Mouse (Mus musculus) skeletal muscle tissue, adult 2 months (tissue): ENCODE results near the gene Abl2.
"Not testable (repeated sequence)": the region's sequence is repeated elsewhere in the genome, so short reads cannot be mapped to it uniquely, and the experiment has no call there.

Source experiments
- DNase-seq: peaks from one replicate; pipeline ENCODE4 v3.0.0-alpha.2; 2012; ENCODE audit warnings: low read depth, low spot score

The Abl2 gene

GRCm38 (mm10) chr1:156633095-156633494 lies 74.5 kb downstream of the Abl2 start:
- peak; percentile 36 for DNase-seq

DNA sequence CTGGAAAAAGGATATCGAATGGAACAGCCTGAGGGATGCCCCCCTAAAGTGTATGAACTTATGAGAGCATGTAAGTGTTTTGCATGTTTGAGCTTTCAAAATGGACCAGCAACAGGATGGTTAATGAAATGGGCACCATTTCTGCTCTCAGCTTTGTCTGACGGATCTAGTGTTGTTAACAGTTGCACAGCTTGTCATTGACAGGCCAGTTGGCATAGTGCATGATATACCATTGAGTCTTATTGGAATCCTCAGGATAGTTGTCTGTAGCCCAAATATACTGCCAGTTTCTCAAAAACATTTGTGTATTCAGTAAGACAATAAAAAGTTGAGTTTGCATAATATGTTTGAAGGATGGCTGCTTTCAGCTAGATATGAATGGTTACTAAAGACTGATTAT lies 76.6 kb downstream of the Abl2 start:
- DNase-seq = no peak

DNA sequence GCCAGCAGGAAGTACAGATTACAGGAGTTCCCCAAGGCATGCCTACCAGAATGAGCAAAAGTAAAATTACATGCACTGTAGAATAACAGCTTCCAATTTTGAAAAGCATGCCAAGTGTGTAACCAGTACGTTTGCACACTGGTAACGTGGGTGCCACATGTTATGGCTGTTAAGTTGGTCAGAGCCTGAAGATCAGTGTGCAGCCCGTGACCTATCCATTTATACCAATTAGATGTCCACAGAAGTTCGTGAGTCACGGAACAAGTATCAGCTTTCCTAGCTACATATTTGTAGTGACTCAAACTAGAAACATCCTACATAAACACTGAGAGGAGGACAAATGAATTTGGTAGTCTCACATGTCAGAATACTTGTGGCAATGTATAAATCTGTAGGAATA lies 80.9 kb downstream of the Abl2 start:
- DNase-seq = no peak

DNA sequence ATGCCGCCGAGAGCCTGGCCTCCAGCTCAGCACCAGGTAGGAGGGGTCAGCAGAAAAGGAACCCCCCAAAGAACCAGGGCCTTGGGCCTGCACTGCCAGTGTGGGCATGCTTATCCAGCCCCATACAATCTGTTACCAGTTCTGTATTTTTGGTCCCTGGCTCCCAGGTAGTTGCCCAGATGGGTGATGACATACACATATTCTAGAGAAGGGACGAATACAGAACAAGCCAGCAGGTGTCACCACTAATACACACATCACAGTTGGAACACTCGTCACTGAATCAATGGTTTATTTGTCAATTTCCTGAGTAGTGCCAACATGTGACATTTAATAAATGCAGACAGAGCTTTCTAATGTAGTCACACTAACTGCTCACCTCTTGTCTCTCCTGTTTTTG lies 82.0 kb downstream of the Abl2 start:
- DNase-seq = no peak

DNA sequence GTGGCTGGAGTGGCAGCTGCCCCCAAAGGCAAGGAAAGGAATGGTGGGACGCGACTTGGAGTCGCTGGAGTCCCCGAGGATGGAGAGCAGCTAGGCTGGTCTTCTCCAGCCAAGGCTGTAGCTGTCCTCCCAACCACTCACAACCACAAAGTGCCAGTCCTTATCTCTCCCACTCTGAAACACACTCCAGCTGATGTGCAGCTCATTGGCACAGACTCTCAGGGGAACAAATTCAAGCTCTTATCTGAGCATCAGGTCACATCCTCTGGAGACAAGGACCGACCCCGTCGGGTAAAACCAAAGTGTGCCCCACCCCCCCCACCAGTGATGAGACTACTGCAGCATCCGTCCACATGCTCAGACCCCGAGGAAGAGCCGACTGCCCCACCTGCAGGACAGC lies 83.2 kb downstream of the Abl2 start:
- no peak for DNase-seq

DNA sequence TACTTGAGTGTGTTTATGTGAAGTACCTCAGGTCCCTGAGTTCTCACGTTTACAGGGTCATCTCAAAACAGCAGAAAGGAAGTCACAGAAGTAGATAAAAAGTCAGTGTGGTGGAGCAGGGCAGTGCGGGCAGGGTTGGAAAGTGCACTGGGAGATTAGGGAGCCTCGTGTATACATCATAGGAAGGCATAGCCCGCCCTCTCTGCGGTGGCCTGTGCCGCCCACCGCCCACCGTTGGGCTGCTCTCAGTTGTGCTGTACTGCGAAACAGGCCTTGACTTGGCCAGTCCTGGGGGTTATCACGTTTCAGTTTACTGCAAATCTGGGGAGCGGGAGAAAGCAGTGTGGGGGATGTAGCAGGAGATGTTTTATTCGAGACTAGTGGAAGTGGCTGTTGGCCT lies 84.2 kb downstream of the Abl2 start:
- DNase-seq = no peak

DNA sequence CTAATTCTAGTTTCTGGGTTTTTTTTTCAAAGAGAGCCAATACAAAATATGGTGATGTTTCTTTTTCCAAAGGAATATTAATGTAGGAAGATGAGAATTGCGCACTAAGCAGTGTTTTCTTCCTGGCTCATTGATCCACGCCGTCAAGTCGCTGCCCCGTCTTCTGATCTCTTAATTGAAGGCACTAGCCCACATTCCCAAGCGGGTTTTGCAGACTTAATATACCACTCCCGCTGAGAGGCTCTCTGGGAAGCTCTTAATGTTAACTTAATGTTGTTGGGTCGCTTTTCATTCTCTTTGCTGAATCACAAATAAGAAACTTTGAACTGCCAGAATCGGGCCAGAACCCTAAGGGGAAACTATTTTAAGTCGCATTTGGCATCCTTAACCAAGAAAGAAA lies 85.5 kb downstream of the Abl2 start:
- DNase-seq = no peak

DNA sequence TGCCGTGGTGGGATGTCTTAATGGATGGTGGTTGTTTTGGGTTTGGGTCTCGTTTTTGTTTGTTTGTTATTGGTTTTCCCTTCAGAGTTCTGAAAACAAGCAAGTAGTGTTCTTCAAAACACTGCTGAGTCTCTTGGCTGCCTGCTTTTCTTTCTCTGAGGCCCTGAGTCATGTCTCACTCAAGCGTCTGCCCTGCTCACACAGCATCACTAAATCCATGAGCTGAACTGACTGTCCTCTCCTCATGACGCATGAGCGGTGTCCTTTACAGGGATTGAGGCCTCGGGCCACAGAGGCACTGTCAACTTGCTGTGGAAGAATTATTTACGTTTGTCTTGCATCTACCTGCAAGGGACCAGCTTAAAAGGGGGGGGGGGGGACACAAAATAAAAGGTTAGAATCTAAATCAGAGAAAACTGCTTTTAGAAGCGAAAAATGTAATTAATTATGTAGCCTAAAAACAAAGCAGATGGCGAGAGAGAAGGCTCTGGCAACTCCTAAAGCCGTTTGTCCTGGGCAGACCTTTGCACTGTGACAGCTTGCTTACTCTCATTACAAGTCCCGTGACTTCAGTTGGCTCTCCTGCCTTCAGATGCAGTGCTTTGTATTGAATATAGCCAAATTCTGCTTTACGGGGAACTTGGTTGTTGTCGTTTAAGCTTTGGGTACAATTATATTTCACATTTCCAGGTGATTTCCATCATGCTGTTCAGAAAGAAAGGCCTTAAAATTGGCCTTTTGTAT lies 86.4 kb downstream of the Abl2 start:
- peak; percentile 52 for DNase-seq

DNA sequence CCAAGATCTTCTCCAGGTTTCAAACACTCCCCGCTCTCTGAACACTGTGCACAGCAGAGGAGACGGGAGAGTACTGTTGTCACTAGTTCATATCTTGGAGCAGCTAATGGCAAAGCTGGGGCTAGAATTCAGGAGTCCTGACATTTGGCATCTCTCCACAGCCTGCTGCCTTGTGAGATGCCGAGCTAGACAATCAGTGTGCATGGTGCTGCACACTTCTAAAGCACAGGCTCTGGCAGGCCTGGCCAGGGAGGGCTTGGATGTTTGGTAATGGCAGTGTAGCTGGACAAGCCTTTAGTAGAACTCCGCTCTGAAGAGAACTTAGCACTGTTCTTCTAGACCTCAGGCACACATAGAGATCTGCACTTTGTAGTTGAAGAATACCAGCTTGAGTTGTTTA lies 87.4 kb downstream of the Abl2 start:
- no peak for DNase-seq

- no peak for DNase-seq
Observed at GRCm38 (mm10) chr1:156648705-156649104, 90.1 kb downstream of the Abl2 start.

DNA sequence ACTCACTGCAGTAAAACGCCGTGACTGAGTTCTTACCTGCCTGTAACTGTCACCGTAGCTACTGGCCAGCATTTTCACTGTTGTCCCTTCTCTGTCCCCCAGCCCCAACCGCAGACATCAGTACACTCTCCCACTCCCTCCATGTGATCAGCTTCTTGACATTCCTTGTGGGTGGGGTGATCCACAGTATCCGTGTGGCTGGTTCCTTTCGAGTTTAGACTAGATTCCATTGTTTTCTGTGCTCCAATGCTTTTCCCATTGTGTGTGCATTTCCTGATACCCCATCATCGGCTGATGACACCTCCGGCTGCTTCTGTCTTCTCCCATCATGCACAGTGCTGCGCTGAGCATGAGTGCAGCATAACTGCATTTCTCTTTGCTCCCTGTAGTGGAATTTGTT lies 92.0 kb downstream of the Abl2 start:
- DNase-seq = no peak

- DNase-seq = no peak
Observed at GRCm38 (mm10) chr1:156652189-156652822, 93.7 kb downstream of the Abl2 start.

GRCm38 (mm10) chr1:156654735-156655530 lies 96.3 kb downstream of the Abl2 start:
- no peak for DNase-seq

- no peak for DNase-seq
Observed at GRCm38 (mm10) chr1:156657523-156657922, 98.9 kb downstream of the Abl2 start.

DNA sequence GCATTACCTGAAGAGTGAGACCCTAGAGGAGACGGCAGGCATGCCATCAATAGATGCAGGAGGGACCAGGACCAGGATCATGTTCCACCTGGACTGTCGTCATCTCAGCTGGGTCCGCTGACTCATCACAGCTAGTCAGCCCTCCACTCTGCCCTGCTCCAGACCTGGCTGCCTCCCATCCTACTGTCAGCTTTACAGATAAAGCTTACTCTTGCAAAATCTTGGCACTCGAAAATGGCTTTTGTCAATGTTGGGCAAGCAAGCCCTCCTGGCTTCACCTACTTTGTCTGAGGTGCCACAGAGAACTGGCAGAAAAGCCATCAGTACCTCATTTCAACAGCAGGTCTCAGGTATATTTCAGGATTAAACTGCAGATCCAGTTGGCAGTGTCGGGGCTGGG lies 100.1 kb downstream of the Abl2 start:
- DNase-seq = no peak

DNA sequence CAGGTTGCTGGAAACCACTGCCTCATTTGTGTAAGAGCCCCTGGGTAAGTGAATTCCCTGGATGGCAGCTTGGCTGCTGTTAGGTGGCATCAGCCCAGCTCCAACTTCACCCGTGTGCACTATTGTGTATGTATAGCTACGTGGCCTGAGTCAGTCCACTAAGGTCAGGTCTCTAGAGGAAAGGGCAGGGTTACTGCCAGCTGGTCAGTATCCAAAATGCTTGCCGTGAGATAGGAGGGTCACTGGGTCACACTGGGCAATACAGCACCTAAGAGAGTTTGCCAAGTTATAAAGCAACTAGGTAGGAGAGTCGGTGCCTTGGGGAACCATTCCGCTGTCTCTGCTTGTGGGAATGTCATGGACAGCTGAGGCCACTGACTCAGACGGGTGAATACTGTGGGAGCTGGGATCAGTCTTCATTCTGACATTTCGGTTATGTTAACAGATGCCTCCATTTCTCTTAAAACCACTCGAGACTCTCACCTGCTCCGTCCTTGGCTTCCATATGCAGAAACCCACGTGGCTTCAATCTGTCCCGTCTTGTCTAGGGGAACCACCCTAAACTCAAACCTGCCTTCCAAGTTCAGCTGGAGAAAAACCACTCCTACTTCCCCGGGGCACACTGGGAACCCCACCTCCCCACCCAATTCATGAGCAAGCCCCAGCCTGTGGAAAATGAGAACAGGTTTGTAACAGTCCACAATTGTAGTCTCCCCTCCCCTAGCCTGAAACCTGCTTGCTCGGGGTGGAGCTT lies 101.5 kb downstream of the Abl2 start:
- no peak for DNase-seq

DNA sequence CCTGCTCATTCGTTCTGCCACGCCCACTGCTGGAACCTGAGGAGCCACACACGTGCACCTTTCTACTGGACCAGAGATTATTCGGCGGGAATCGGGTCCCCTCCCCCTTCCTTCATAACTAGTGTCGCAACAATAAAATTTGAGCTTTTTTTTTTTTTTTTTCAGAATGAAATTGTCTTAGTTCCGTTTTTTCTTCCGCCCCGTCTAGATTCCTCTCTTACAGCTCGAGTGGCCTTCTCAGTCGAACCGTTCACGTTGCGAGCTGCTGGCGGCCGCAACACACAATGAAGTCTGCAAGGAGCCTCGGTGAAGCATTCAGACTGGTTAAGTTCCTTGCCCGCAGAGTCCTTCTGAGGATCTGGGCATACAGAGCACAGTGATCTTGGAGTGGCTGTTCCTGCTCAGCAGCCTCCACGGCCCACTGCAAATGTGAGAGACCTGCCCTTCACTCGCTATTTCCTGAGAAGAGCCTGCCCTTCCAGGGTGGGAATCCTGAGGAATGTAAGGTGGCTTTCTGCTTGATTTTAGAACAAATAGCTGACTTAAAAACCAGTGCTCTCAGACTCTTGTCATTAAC lies 102.2 kb downstream of the Abl2 start:
- not testable (repeated sequence) for DNase-seq

- no peak for DNase-seq
Observed at GRCm38 (mm10) chr1:156665777-156666176, 107.2 kb downstream of the Abl2 start.

DNA sequence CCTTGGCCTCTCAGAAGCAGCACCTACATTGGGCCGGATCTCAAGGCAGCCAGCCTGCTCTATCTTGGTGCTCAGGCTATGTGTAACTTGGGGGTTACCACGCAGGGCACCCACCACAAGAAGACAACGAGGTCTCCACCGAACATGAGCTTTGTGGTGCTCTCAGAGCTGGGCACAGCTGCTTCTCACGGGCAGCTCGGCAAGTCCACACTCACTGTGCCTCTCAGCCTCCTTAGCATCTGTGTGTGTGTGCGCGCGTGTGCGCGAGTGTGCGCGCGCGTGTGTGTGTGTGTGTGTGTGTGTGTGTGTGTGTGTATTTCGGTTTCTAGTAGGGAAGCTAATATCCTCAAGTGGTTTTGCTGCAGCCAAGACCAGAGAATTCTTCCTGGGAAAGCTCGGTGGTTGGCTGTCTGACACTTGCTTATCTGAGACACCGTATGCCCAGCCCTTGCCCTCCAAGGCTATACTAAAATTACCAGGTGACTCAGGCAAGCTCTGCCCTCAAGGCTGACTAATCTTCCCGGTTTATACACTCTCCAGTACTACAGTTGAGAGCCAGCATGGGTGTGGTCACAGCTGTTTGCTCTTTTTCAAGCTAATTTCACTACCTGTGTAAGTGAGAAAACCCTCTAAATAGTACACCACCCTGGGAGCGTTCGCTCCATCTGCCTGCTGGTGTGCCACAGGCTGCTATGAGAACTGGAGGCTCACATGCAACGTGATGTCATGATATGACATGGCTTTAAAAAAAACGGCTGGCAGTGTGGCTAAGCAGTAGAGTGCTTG lies 108.7 kb downstream of the Abl2 start:
- DNase-seq = peak; percentile 26

- no peak for DNase-seq
Observed at GRCm38 (mm10) chr1:156668602-156669001, 110.0 kb downstream of the Abl2 start.
